Mouse (Mus musculus): ENCODE results near the gene Ptpa. TPM values are rescaled to one million over a fixed set of nuclear protein-coding genes. Genes with fewer than 3 reads are reported as not detected.
A peak's percentile ranks its signal among the peaks of the same experiment; 100 is the strongest.

Ptpa gene
- total and polyA plus RNA-seq, 3 experiments: 82.7 to 91.2 (median 88.7) TPM

- peak overlapping the region; percentile 41 for H3K4me3 ChIP-seq
- TF ChIP-seq POLR2A (IDR thresholded peaks at IDR 0.05; ENCODE audit: insufficient read depth, low read depth, low read length) (peak; percentile 90), EP300 (IDR thresholded peaks at IDR 0.05; ENCODE audit: insufficient read depth, low read depth, low read length) (peak; percentile 100), CTCF (IDR thresholded peaks at IDR 0.05) (no peak)
- peak; percentile 83 to 92 for DNase-seq
- H3K4me1 ChIP-seq (ENCODE audit: control insufficient read depth, insufficient read depth, low read length): peaks cover 56% of the 10 kb centered on the region
- under 1% methylated on average over 15 of the region's 15 CpGs for WGBS
- peak overlapping the region; percentile 97 for H3K27ac ChIP-seq
- intact Hi-C loops (cut with DNase I): loop anchor here (1.0 to 5.0 kb wide), 3 partner anchors 28 to 275 kb away; no protein-coding TSS in a partner anchor
- peaks cover 20% of the 10 kb centered on the region for H3K36me3 ChIP-seq (ENCODE audit: control insufficient read depth, insufficient read depth, low read length)
- H3K9ac ChIP-seq (ENCODE audit: low read depth, low read length): peak overlapping the region; percentile 75
- no peaks in the 10 kb centered on the region for H3K79me2 ChIP-seq (replicated peaks; ENCODE audit: control insufficient read depth, insufficient read depth, low read length)
- no peaks in the 10 kb centered on the region for H3K27me3 ChIP-seq (ENCODE audit: control insufficient read depth, insufficient read depth, low read length)
These were observed 26.0 kb downstream of the Ptpa start for GRCm38 (mm10) chr2:30441518-30442497.

- peak in 1 of 2 experiments; percentile 47 for DNase-seq
- intact Hi-C loops (cut with DNase I): loop anchor here (5.0 kb wide), 1 partner anchor 105 kb away; no protein-coding TSS in a partner anchor
- Histone ChIP-seq H3K36me3 (ENCODE audit: control insufficient read depth, insufficient read depth, low read length) (peaks cover 20% of the 10 kb centered on the region), H3K4me3 (peak overlapping the region; percentile 40), H3K27ac (peak overlapping the region; percentile 97), H3K9ac (ENCODE audit: low read depth, low read length) (peak overlapping the region; percentile 75), H3K79me2 (replicated peaks; ENCODE audit: control insufficient read depth, insufficient read depth, low read length) (no peaks in the 10 kb centered on the region), H3K27me3 (ENCODE audit: control insufficient read depth, insufficient read depth, low read length) (no peaks in the 10 kb centered on the region), H3K4me1 (ENCODE audit: control insufficient read depth, insufficient read depth, low read length) (peaks cover 62% of the 10 kb centered on the region)
- TF ChIP-seq CTCF (IDR thresholded peaks at IDR 0.05): no peak
- 0 out of 2 replicates have a peak, but pooled peaks have one; percentile 8 for TF ChIP-seq EP300 (IDR thresholded peaks at IDR 0.05; ENCODE audit: insufficient read depth, low read depth, low read length)
- peak; percentile 27; the same call in 1 of the 2 replicates for TF ChIP-seq POLR2A (IDR thresholded peaks at IDR 0.05; ENCODE audit: insufficient read depth, low read depth, low read length)
- 4% methylated on average over 5 of the region's 5 CpGs for WGBS
These were observed 26.7 kb downstream of the Ptpa start for GRCm38 (mm10) chr2:30442498-30442890.

DNA sequence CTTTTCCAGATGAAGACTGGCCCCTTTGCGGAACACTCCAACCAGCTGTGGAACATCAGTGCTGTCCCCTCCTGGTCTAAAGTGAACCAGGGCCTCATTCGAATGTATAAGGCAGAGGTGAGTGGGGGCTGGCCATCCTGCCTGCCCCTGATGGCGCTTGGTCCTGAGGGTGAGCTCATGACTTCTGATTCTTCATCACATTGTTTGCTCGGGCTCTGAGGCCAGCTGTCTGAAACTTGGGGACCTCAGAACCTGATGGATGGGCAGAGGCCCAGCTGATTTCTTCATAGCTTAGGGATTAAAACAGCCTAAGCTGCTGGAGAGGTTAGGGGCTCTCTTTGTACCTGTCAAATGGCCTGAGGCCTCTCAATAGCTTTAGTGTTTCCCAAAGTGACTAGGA is 27.4 kb downstream of the Ptpa start:
- peaks cover 20% of the 10 kb centered on the region for H3K36me3 ChIP-seq (ENCODE audit: control insufficient read depth, insufficient read depth, low read length)
- H3K4me1 ChIP-seq (ENCODE audit: control insufficient read depth, insufficient read depth, low read length): peaks cover 69% of the 10 kb centered on the region
- H3K27me3 ChIP-seq (ENCODE audit: control insufficient read depth, insufficient read depth, low read length): no peaks in the 10 kb centered on the region
- 24% methylated on average over 4 of the region's 4 CpGs for WGBS
- intact Hi-C loops (cut with DNase I): loop anchor here (5.0 kb wide), 1 partner anchor 104 kb away; no protein-coding TSS in a partner anchor
- no peaks in the 10 kb centered on the region for H3K79me2 ChIP-seq (replicated peaks; ENCODE audit: control insufficient read depth, insufficient read depth, low read length)
- DNase-seq: no peak
- H3K27ac ChIP-seq: peak overlapping the region; percentile 97
- TF ChIP-seq CTCF (IDR thresholded peaks at IDR 0.05) (no peak), POLR2A (IDR thresholded peaks at IDR 0.05; ENCODE audit: insufficient read depth, low read depth, low read length) (no peak), EP300 (IDR thresholded peaks at IDR 0.05; ENCODE audit: insufficient read depth, low read depth, low read length) (no peak)
- no peak overlapping the region for H3K4me3 ChIP-seq
- H3K9ac ChIP-seq (ENCODE audit: low read depth, low read length): peak overlapping the region; percentile 75

DNA sequence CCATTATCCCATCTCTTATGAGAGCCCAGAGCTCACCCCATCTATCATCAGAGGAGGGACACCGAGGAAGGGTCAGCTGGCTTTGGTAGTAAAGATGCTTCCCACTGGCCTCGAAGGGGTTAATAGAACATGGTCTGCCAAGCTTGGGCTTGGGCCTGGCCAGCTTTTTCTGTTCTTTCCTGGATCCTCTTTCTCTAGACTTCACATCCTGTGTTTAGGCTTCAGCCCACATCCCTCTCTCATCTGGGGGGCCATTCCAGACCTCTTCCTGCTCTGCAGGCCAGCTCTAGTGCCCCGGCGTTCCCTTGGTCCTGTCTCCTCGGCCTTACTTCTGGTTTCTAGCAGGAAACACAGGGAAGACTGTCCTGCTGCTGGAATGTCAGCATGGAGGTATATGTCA is 28.2 kb downstream of the Ptpa start:
- Histone ChIP-seq H3K4me1 (ENCODE audit: control insufficient read depth, insufficient read depth, low read length) (peaks cover 71% of the 10 kb centered on the region), H3K4me3 (no peak overlapping the region), H3K79me2 (replicated peaks; ENCODE audit: control insufficient read depth, insufficient read depth, low read length) (no peaks in the 10 kb centered on the region), H3K9ac (ENCODE audit: low read depth, low read length) (no peak overlapping the region), H3K27me3 (ENCODE audit: control insufficient read depth, insufficient read depth, low read length) (no peaks in the 10 kb centered on the region), H3K36me3 (ENCODE audit: control insufficient read depth, insufficient read depth, low read length) (peaks cover 20% of the 10 kb centered on the region), H3K27ac (peak overlapping the region; percentile 97)
- 35% methylated on average over 5 of the region's 5 CpGs for WGBS
- no peak for DNase-seq
- intact Hi-C loops (cut with DNase I): loop anchor here (5.0 kb wide), 1 partner anchor 103 kb away; no protein-coding TSS in a partner anchor
- TF ChIP-seq EP300 (IDR thresholded peaks at IDR 0.05; ENCODE audit: insufficient read depth, low read depth, low read length) (no peak), POLR2A (IDR thresholded peaks at IDR 0.05; ENCODE audit: insufficient read depth, low read depth, low read length) (no peak), CTCF (IDR thresholded peaks at IDR 0.05) (no peak)

- Histone ChIP-seq H3K79me2 (replicated peaks; ENCODE audit: control insufficient read depth, insufficient read depth, low read length) (no peaks in the 10 kb centered on the region), H3K4me1 (ENCODE audit: control insufficient read depth, insufficient read depth, low read length) (peaks cover 71% of the 10 kb centered on the region), H3K27ac (peak overlapping the region; percentile 97), H3K36me3 (ENCODE audit: control insufficient read depth, insufficient read depth, low read length) (peaks cover 20% of the 10 kb centered on the region), H3K9ac (ENCODE audit: low read depth, low read length) (no peak overlapping the region), H3K27me3 (ENCODE audit: control insufficient read depth, insufficient read depth, low read length) (no peaks in the 10 kb centered on the region), H3K4me3 (no peak overlapping the region)
- TF ChIP-seq POLR2A (IDR thresholded peaks at IDR 0.05; ENCODE audit: insufficient read depth, low read depth, low read length) (no peak), CTCF (IDR thresholded peaks at IDR 0.05) (no peak), EP300 (IDR thresholded peaks at IDR 0.05; ENCODE audit: insufficient read depth, low read depth, low read length) (no peak)
- intact Hi-C loops (cut with DNase I): loop anchor here (5.0 kb wide), 1 partner anchor 103 kb away; no protein-coding TSS in a partner anchor
- no peak for DNase-seq
These were observed 28.6 kb downstream of the Ptpa start for GRCm38 (mm10) chr2:30444450-30444849.

Data from heart, adult 2 months (tissue).